Mouse (Mus musculus) thymus, postnatal 14 days (tissue): ENCODE data around the gene Gale.
"Not testable (repeated sequence)": the region's sequence is repeated elsewhere in the genome, so short reads cannot be mapped to it uniquely, and the experiment has no call there.

Source experiments
- DNase-seq: peaks from one replicate; pipeline ENCODE4 v3.0.0; 2021

Gene Gale

GRCm38 (mm10) chr4:135971805-135972555 is 8.5 kb downstream of the Gale start:
- peak; percentile 66 for DNase-seq

- DNase-seq, result peak; percentile 84
Observed at GRCm38 (mm10) chr4:135972556-135972906, 9.0 kb downstream of the Gale start, which contains the start of gene Lypla2. TSS of gene Lypla2 (minus strand) at chr4:135972626.

- DNase-seq, result no peak
Observed at GRCm38 (mm10) chr4:135972911-135973811, 9.6 kb downstream of the Gale start.

- no peak for DNase-seq
Observed at GRCm38 (mm10) chr4:135976146-135976545, 12.6 kb downstream of the Gale start.

GRCm38 (mm10) chr4:135980223-135980622 is 16.7 kb downstream of the Gale start:
- DNase-seq, result not testable (repeated sequence)

- no peak for DNase-seq
Observed at GRCm38 (mm10) chr4:135981524-135982063, 18.1 kb downstream of the Gale start.

- DNase-seq, result no peak
Observed at GRCm38 (mm10) chr4:135984556-135984955, 21.0 kb downstream of the Gale start.

- DNase-seq, result no peak
Observed at GRCm38 (mm10) chr4:135985193-135985592, 21.7 kb downstream of the Gale start.

GRCm38 (mm10) chr4:135985769-135986168 is 22.2 kb downstream of the Gale start:
- DNase-seq, result no peak

GRCm38 (mm10) chr4:135986301-135986942 is 22.9 kb downstream of the Gale start:
- no peak for DNase-seq

GRCm38 (mm10) chr4:135986943-135987710 is 23.6 kb downstream of the Gale start, which contains the start of gene Pithd1:
TSS of gene Pithd1 (minus strand) at chr4:135987264.
- peak; percentile 95 for DNase-seq

GRCm38 (mm10) chr4:135987714-135988113 is 24.2 kb downstream of the Gale start:
- DNase-seq, result no peak

- DNase-seq, result no peak
Observed at GRCm38 (mm10) chr4:135993941-135994340, 30.4 kb downstream of the Gale start.

- no peak for DNase-seq
Observed at GRCm38 (mm10) chr4:135995118-135995517, 31.6 kb downstream of the Gale start.

- DNase-seq, result no peak
Observed at GRCm38 (mm10) chr4:136004107-136004675, 40.7 kb downstream of the Gale start.

- DNase-seq, result no peak
Observed at GRCm38 (mm10) chr4:136004921-136005320, 41.4 kb downstream of the Gale start.

- DNase-seq, result no peak
Observed at GRCm38 (mm10) chr4:136006821-136007220, 43.3 kb downstream of the Gale start.

GRCm38 (mm10) chr4:136008782-136009447 is 45.4 kb downstream of the Gale start:
- no peak for DNase-seq

- no peak for DNase-seq
Observed at GRCm38 (mm10) chr4:136010586-136010985, 47.1 kb downstream of the Gale start.

GRCm38 (mm10) chr4:136016059-136016602 is 52.6 kb downstream of the Gale start:
- no peak for DNase-seq
